Mouse (Mus musculus): ENCODE measurements at regions not wholly inside any gene's neighbourhood (a gene's known extent, or its start where the extent isn't known, plus 50 kb on each side); places are given as distances from the start of the nearest gene placed in this dataset.

GRCm38 (mm10) chr9:62590407-62591195 is 53.8 kb upstream of the Coro2b start:
- in situ Hi-C loops (cut with MboI, MseI): no loop called here

GRCm38 (mm10) chr9:62591196-62591485 is 54.3 kb upstream of the Coro2b start:
- in situ Hi-C loops (cut with MboI, MseI): no loop called here

GRCm38 (mm10) chr9:62598056-62598455 is 61.2 kb upstream of the Coro2b start:
- in situ Hi-C loops (cut with MboI, MseI): no loop called here

- in situ Hi-C loops (cut with MboI, MseI): no loop called here
Measured at GRCm38 (mm10) chr9:62598956-62599355, 62.1 kb upstream of the Coro2b start.

GRCm38 (mm10) chr9:62610526-62610925 is 67.1 kb upstream of the Itga11 start:
- in situ Hi-C loops (cut with MboI, MseI): loop anchor here (5.0 kb wide), 1 partner anchor 77 kb away; no protein-coding TSS in a partner anchor

GRCm38 (mm10) chr9:62611452-62611851 is 66.2 kb upstream of the Itga11 start:
- in situ Hi-C loops (cut with MboI, MseI): loop anchor here (5.0 kb wide), 1 partner anchor 76 kb away; no protein-coding TSS in a partner anchor

- in situ Hi-C loops (cut with MboI, MseI): loop anchor here (5.0 kb wide), 1 partner anchor 74 kb away; no protein-coding TSS in a partner anchor
Measured at GRCm38 (mm10) chr9:62613053-62613452, 64.6 kb upstream of the Itga11 start.

GRCm38 (mm10) chr9:62613806-62614205 is 63.8 kb upstream of the Itga11 start:
- in situ Hi-C loops (cut with MboI, MseI): loop anchor here (5.0 kb wide), 1 partner anchor 73 kb away; no protein-coding TSS in a partner anchor

GRCm38 (mm10) chr9:62614950-62615349 is 62.7 kb upstream of the Itga11 start:
- in situ Hi-C loops (cut with MboI, MseI): loop anchor here (5.0 kb wide), 1 partner anchor 72 kb away; no protein-coding TSS in a partner anchor

GRCm38 (mm10) chr9:62615799-62616198 is 61.8 kb upstream of the Itga11 start:
- in situ Hi-C loops (cut with MboI, MseI): no loop called here

GRCm38 (mm10) chr9:62618994-62619393 is 58.6 kb upstream of the Itga11 start:
- in situ Hi-C loops (cut with MboI, MseI): no loop called here

- in situ Hi-C loops (cut with MboI, MseI): no loop called here
Measured at GRCm38 (mm10) chr9:62620901-62621445, 56.7 kb upstream of the Itga11 start.

- in situ Hi-C loops (cut with MboI, MseI): no loop called here
Measured at GRCm38 (mm10) chr9:62622106-62622505, 55.5 kb upstream of the Itga11 start.

- in situ Hi-C loops (cut with MboI, MseI): no loop called here
Measured at GRCm38 (mm10) chr9:62624562-62625044, 53.0 kb upstream of the Itga11 start.

GRCm38 (mm10) chr9:62627071-62628000 is 50.3 kb upstream of the Itga11 start:
- in situ Hi-C loops (cut with MboI, MseI): no loop called here
